Mouse (Mus musculus): Measurements from ENCODE around the gene Gpr82. TPM values are rescaled to one million over a fixed set of nuclear protein-coding genes. Genes with fewer than 3 reads are reported as not detected.

The Gpr82 gene
- polyA plus RNA-seq, 1 experiment, result not detected

- 61% methylated on average over 5 of the region's 5 CpGs for WGBS
- no peaks in the 10 kb centered on the region for H3K27me3 ChIP-seq (ENCODE audit: control insufficient read depth, insufficient read depth, low read length)
- no peaks in the 10 kb centered on the region for H3K36me3 ChIP-seq (ENCODE audit: control insufficient read depth, insufficient read depth, low read length)
- H3K4me3 ChIP-seq (ENCODE audit: low read depth, low read length), result no peak within 1 kb of the TSS
- TF ChIP-seq POLR2A (IDR thresholded peaks at IDR 0.05; ENCODE audit: low read depth, low read length) (no peak), CTCF (IDR thresholded peaks at IDR 0.05; ENCODE audit: extremely low read depth, insufficient read length, insufficient replicate concordance, low read depth, low read length) (no peak)
- H3K27ac ChIP-seq (ENCODE audit: insufficient read depth, low read depth, low read length), result no peak within 1 kb of the TSS; the same call in 1 of the 2 replicates
- no peaks in the 10 kb centered on the region for H3K4me1 ChIP-seq (ENCODE audit: control insufficient read depth, insufficient read depth, insufficient read length, low read length)
Measured at GRCm38 (mm10) chrX:13631599-13632283, 29.4 kb upstream of the Gpr82 start, which contains the start of gene Gpr34. Gene Gpr34 (plus strand): TSS chrX:13632089.

GRCm38 (mm10) chrX:13636398-13636797, 24.8 kb upstream of the Gpr82 start:
- 85% methylated on average over 1 of the region's 1 CpGs for WGBS
- Histone ChIP-seq H3K27ac (ENCODE audit: insufficient read depth, low read depth, low read length) (no peak overlapping the region), H3K4me1 (ENCODE audit: control insufficient read depth, insufficient read depth, insufficient read length, low read length) (no peaks in the 10 kb centered on the region), H3K27me3 (ENCODE audit: control insufficient read depth, insufficient read depth, low read length) (no peaks in the 10 kb centered on the region), H3K36me3 (ENCODE audit: control insufficient read depth, insufficient read depth, low read length) (no peaks in the 10 kb centered on the region), H3K4me3 (ENCODE audit: low read depth, low read length) (no peak overlapping the region)
- TF ChIP-seq POLR2A (IDR thresholded peaks at IDR 0.05; ENCODE audit: low read depth, low read length) (no peak), CTCF (IDR thresholded peaks at IDR 0.05; ENCODE audit: extremely low read depth, insufficient read length, insufficient replicate concordance, low read depth, low read length) (no peak)

- Histone ChIP-seq H3K27ac (ENCODE audit: insufficient read depth, low read depth, low read length) (no peak overlapping the region), H3K4me3 (ENCODE audit: low read depth, low read length) (no peak overlapping the region), H3K36me3 (ENCODE audit: control insufficient read depth, insufficient read depth, low read length) (no peaks in the 10 kb centered on the region), H3K27me3 (ENCODE audit: control insufficient read depth, insufficient read depth, low read length) (no peaks in the 10 kb centered on the region), H3K4me1 (ENCODE audit: control insufficient read depth, insufficient read depth, insufficient read length, low read length) (no peaks in the 10 kb centered on the region)
- WGBS, result 32% methylated on average over 2 of the region's 2 CpGs
- TF ChIP-seq CTCF (IDR thresholded peaks at IDR 0.05; ENCODE audit: extremely low read depth, insufficient read length, insufficient replicate concordance, low read depth, low read length), result no peak
- TF ChIP-seq POLR2A (IDR thresholded peaks at IDR 0.05; ENCODE audit: low read depth, low read length), result no peak
Measured at GRCm38 (mm10) chrX:13638894-13639293, 22.3 kb upstream of the Gpr82 start.

GRCm38 (mm10) chrX:13651889-13652288, 9.3 kb upstream of the Gpr82 start:
- H3K4me1 ChIP-seq (ENCODE audit: control insufficient read depth, insufficient read depth, insufficient read length, low read length), result peaks cover 4% of the 10 kb centered on the region; the same call in 1 of the 2 replicates
- no peak overlapping the region for H3K4me3 ChIP-seq (ENCODE audit: low read depth, low read length)
- H3K36me3 ChIP-seq (ENCODE audit: control insufficient read depth, insufficient read depth, low read length), result no peaks in the 10 kb centered on the region
- no peaks in the 10 kb centered on the region for H3K27me3 ChIP-seq (ENCODE audit: control insufficient read depth, insufficient read depth, low read length)
- 45% methylated on average over 2 of the region's 2 CpGs for WGBS
- TF ChIP-seq POLR2A (IDR thresholded peaks at IDR 0.05; ENCODE audit: low read depth, low read length) (no peak), CTCF (IDR thresholded peaks at IDR 0.05; ENCODE audit: extremely low read depth, insufficient read length, insufficient replicate concordance, low read depth, low read length) (no peak)
- no peak overlapping the region for H3K27ac ChIP-seq (ENCODE audit: insufficient read depth, low read depth, low read length)

DNA sequence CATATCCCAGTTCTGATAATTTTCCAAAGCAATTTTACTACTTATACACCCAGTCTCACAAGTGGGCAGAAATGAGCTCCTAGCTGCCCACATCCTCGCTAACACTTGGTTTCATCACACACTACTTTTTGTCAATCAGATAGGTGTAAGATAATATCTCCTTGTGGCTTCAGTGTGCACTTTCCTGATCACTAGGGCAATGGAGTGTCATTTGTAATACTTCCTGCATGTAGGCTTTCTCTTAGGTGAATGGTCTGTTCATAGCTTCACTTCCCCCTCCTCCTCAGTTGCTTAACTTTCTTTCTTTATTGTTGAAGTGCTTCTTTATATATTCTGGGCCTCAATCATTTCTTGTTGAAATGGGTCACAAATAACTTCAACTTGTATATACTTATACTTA, 8.9 kb upstream of the Gpr82 start:
- Histone ChIP-seq H3K36me3 (ENCODE audit: control insufficient read depth, insufficient read depth, low read length) (no peaks in the 10 kb centered on the region), H3K4me1 (ENCODE audit: control insufficient read depth, insufficient read depth, insufficient read length, low read length) (peaks cover 4% of the 10 kb centered on the region; the same call in 1 of the 2 replicates), H3K27ac (ENCODE audit: insufficient read depth, low read depth, low read length) (no peak overlapping the region), H3K27me3 (ENCODE audit: control insufficient read depth, insufficient read depth, low read length) (no peaks in the 10 kb centered on the region), H3K4me3 (ENCODE audit: low read depth, low read length) (no peak overlapping the region)
- 69% methylated on average over 1 of the region's 1 CpGs for WGBS
- TF ChIP-seq POLR2A (IDR thresholded peaks at IDR 0.05; ENCODE audit: low read depth, low read length), result no peak
- TF ChIP-seq CTCF (IDR thresholded peaks at IDR 0.05; ENCODE audit: extremely low read depth, insufficient read length, insufficient replicate concordance, low read depth, low read length), result no peak

DNA sequence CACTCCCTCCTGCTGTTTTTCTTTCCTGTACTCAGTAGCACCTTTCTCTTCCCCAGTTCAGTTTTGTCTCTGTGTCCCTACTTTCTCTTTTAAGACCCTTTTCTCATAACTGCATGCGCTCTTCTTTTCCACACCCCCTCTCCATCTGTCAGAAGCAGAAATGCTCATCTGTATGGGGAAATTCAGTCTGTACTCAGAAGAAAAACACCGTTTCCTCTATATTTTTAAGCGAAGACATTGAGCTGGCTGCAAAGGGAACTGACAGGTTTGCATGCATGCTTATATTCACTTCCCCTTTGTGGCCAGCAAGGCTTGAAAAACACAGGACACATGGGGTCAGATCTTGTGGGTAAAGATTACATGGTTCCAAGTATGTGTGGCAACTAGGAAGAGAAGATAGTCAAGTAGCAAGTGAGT, 6.2 kb upstream of the Gpr82 start:
- H3K4me3 ChIP-seq (ENCODE audit: low read depth, low read length), result no peak overlapping the region
- peaks cover 4% of the 10 kb centered on the region; the same call in 1 of the 2 replicates for H3K4me1 ChIP-seq (ENCODE audit: control insufficient read depth, insufficient read depth, insufficient read length, low read length)
- H3K27ac ChIP-seq (ENCODE audit: insufficient read depth, low read depth, low read length), result peak overlapping the region; percentile 55; the same call in 1 of the 2 replicates
- WGBS, result 79% methylated on average over 3 of the region's 3 CpGs
- H3K36me3 ChIP-seq (ENCODE audit: control insufficient read depth, insufficient read depth, low read length), result no peaks in the 10 kb centered on the region
- no peak for TF ChIP-seq POLR2A (IDR thresholded peaks at IDR 0.05; ENCODE audit: low read depth, low read length)
- no peak for TF ChIP-seq CTCF (IDR thresholded peaks at IDR 0.05; ENCODE audit: extremely low read depth, insufficient read length, insufficient replicate concordance, low read depth, low read length)
- no peaks in the 10 kb centered on the region for H3K27me3 ChIP-seq (ENCODE audit: control insufficient read depth, insufficient read depth, low read length)

DNA sequence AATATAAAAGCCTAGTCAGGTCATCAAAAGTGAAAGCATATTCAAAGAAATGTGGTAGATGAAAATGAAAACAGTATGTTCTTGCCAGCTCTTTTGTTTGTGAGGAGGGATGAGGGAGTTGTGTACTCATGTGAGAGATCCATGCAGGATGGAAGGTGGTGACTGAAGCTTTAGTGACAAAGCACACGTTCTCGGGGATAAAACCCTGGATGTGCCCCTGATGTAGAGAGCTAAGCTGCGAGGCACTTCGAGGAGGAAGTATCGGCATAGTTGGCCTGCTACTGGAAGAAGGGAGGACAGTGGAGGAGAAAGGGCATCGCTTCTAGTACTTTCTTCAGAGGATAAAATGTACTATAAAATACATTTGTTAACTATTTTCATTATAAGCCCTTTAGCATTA, 5.3 kb upstream of the Gpr82 start:
- TF ChIP-seq POLR2A (IDR thresholded peaks at IDR 0.05; ENCODE audit: low read depth, low read length) (no peak), CTCF (IDR thresholded peaks at IDR 0.05; ENCODE audit: extremely low read depth, insufficient read length, insufficient replicate concordance, low read depth, low read length) (no peak)
- peak overlapping the region; percentile 81; the same call in 1 of the 2 replicates for H3K27ac ChIP-seq (ENCODE audit: insufficient read depth, low read depth, low read length)
- H3K4me3 ChIP-seq (ENCODE audit: low read depth, low read length), result no peak overlapping the region
- H3K27me3 ChIP-seq (ENCODE audit: control insufficient read depth, insufficient read depth, low read length), result no peaks in the 10 kb centered on the region
- WGBS, result 74% methylated on average over 6 of the region's 6 CpGs
- no peaks in the 10 kb centered on the region for H3K36me3 ChIP-seq (ENCODE audit: control insufficient read depth, insufficient read depth, low read length)
- H3K4me1 ChIP-seq (ENCODE audit: control insufficient read depth, insufficient read depth, insufficient read length, low read length), result peaks cover 4% of the 10 kb centered on the region; the same call in 1 of the 2 replicates
